ENCODE assay signal across 17 mouse cellular contexts in genomic region chr13:52179977-52180376, GRCm38 (mm10).
"Had no signal": no experiment of that assay in that cellular context is flagged by ENCODE, and none has a peak within 500 bp of the region (broad histone marks: within the 10 kb centered on the region; RNA-seq: fewer than 3 reads in every experiment).

No protein-coding gene starts in this region.

- H3K4me3 ChIP-seq: lung, embryonic 15.5 days; megakaryocyte, embryonic 14.5 days; midbrain, embryonic 13.5 days; midbrain, embryonic 15.5 days; neural tube, embryonic 12.5 days; stomach, embryonic 15.5 days had no signal

- H3K4me2 ChIP-seq: lung, embryonic 15.5 days; midbrain, embryonic 11.5 days; midbrain, embryonic 13.5 days; midbrain, embryonic 15.5 days; neural tube, embryonic 12.5 days; stomach, embryonic 15.5 days had no signal

- H3K4me1 ChIP-seq: lung, embryonic 15.5 days; midbrain, embryonic 13.5 days; midbrain, embryonic 15.5 days; neural tube, embryonic 12.5 days; stomach, embryonic 15.5 days had no signal

- H3K36me3 ChIP-seq: lung, embryonic 15.5 days; midbrain, embryonic 13.5 days; midbrain, embryonic 15.5 days; neural tube, embryonic 12.5 days; stomach, embryonic 15.5 days had no signal

- H3K9me3 ChIP-seq: lung, embryonic 15.5 days; midbrain, embryonic 13.5 days; midbrain, embryonic 15.5 days; neural tube, embryonic 12.5 days; stomach, embryonic 15.5 days had no signal

- H3K27ac ChIP-seq: lung, embryonic 15.5 days; macrophage; midbrain, embryonic 13.5 days; midbrain, embryonic 15.5 days; neural tube, embryonic 12.5 days; stomach, embryonic 15.5 days; stomach, postnatal 0 days had no signal

- H3K27me3 ChIP-seq: lung, embryonic 15.5 days; midbrain, embryonic 15.5 days; neural tube, embryonic 12.5 days; stomach, embryonic 15.5 days had no signal

- DNase-seq: lung, adult 2 months; lung, postnatal 14 days; lung, postnatal 36 days; right cerebral cortex, postnatal 14 days; thymus, adult 2 months; thymus, postnatal 25 days; thymus, postnatal 4 days had no signal

- H3K9ac ChIP-seq: lung, embryonic 15.5 days; midbrain, embryonic 13.5 days; midbrain, embryonic 15.5 days; neural tube, embryonic 12.5 days; stomach, embryonic 15.5 days had no signal

- ATAC-seq: lung, postnatal 0 days; midbrain, embryonic 13.5 days; midbrain, embryonic 15.5 days had no signal
